Mouse (Mus musculus): ENCODE results near the gene Lifr.

DNA sequence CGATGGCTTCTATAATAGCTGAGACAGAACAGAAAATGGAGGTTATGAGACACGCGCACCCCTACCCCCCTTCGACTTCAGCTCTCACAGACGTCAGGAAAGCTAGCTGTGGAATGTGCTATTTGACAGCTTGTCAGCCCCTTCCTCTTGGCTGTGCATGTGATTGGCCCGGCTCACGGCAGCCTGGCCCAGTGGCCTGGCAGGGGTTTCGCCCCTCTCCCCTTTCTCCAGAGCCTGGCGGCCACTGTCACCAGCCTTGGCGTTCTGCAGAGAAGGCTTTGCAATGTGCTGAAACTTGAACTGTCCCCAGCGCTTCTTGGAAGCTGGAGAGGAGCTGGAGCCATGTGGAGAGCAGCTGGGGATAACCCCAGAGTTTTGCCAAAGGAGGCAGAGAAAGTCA, 132.4 kb downstream of the Lifr start:
- TF ChIP-seq CTCF (conservative IDR thresholded peaks at IDR 0.05; ENCODE audit: low read length) (no peak), POU5F1 (IDR thresholded peaks at IDR 0.05; ENCODE audit: borderline replicate concordance, low read length) (no peak)
